Mouse (Mus musculus): ENCODE measurements around the gene Gm29427. TPM values are rescaled to one million over a fixed set of nuclear protein-coding genes. Genes with fewer than 3 reads are reported as not detected.
A peak's percentile ranks its signal among the peaks of the same experiment; 100 is the strongest.

The Gm29427 gene
- polyA plus RNA-seq, 1 experiment, result not detected

- H3K4me1 ChIP-seq (ENCODE audit: control insufficient read depth), result peaks cover 88% of the 10 kb centered on the region
- H3K4me3 ChIP-seq (replicated peaks), result no peak overlapping the region
- H3K36me3 ChIP-seq (ENCODE audit: control insufficient read depth), result peaks cover 75% of the 10 kb centered on the region
- TF ChIP-seq GATA1 (IDR thresholded peaks at IDR 0.05; ENCODE audit: low read length), result no peak
- TF ChIP-seq TAL1 (IDR thresholded peaks at IDR 0.05; ENCODE audit: low read length), result no peak
- H3K27me3 ChIP-seq (ENCODE audit: control insufficient read depth), result no peaks in the 10 kb centered on the region
- no peaks in the 10 kb centered on the region for H3K9me3 ChIP-seq (ENCODE audit: control insufficient read depth, low read length)
Measured at GRCm38 (mm10) chr1:130743775-130744174, 28.2 kb upstream of the Gm29427 start.

- no peaks in the 10 kb centered on the region for H3K27me3 ChIP-seq (ENCODE audit: control insufficient read depth)
- H3K9me3 ChIP-seq (ENCODE audit: control insufficient read depth, low read length), result no peaks in the 10 kb centered on the region
- peaks cover 90% of the 10 kb centered on the region for H3K36me3 ChIP-seq (ENCODE audit: control insufficient read depth)
- TF ChIP-seq TAL1 (IDR thresholded peaks at IDR 0.05; ENCODE audit: low read length), result no peak
- TF ChIP-seq GATA1 (IDR thresholded peaks at IDR 0.05; ENCODE audit: low read length), result no peak
- H3K4me1 ChIP-seq (ENCODE audit: control insufficient read depth), result peaks cover 100% of the 10 kb centered on the region
- peak overlapping the region; percentile 10 for H3K4me3 ChIP-seq (replicated peaks)
Measured at GRCm38 (mm10) chr1:130742201-130742600, 26.6 kb upstream of the Gm29427 start.

GRCm38 (mm10) chr1:130740781-130741720, 25.5 kb upstream of the Gm29427 start:
- Histone ChIP-seq H3K4me1 (ENCODE audit: control insufficient read depth) (peaks cover 100% of the 10 kb centered on the region), H3K4me3 (replicated peaks) (peak overlapping the region; percentile 74), H3K27me3 (ENCODE audit: control insufficient read depth) (no peaks in the 10 kb centered on the region), H3K9me3 (ENCODE audit: control insufficient read depth, low read length) (no peaks in the 10 kb centered on the region), H3K36me3 (ENCODE audit: control insufficient read depth) (peaks cover 99% of the 10 kb centered on the region)
- TF ChIP-seq TAL1 (IDR thresholded peaks at IDR 0.05; ENCODE audit: low read length) (peak; percentile 90), GATA1 (IDR thresholded peaks at IDR 0.05; ENCODE audit: low read length) (peak; percentile 99)

- Histone ChIP-seq H3K4me1 (ENCODE audit: control insufficient read depth) (peaks cover 100% of the 10 kb centered on the region), H3K27me3 (ENCODE audit: control insufficient read depth) (no peaks in the 10 kb centered on the region), H3K36me3 (ENCODE audit: control insufficient read depth) (peaks cover 99% of the 10 kb centered on the region), H3K4me3 (replicated peaks) (peak overlapping the region; percentile 74), H3K9me3 (ENCODE audit: control insufficient read depth, low read length) (no peaks in the 10 kb centered on the region)
- no peak for TF ChIP-seq TAL1 (IDR thresholded peaks at IDR 0.05; ENCODE audit: low read length)
- no peak for TF ChIP-seq GATA1 (IDR thresholded peaks at IDR 0.05; ENCODE audit: low read length)
Measured at GRCm38 (mm10) chr1:130740227-130740648, 24.6 kb upstream of the Gm29427 start.

- peaks cover 100% of the 10 kb centered on the region for H3K4me1 ChIP-seq (ENCODE audit: control insufficient read depth)
- peak overlapping the region; percentile 74 for H3K4me3 ChIP-seq (replicated peaks)
- TF ChIP-seq TAL1 (IDR thresholded peaks at IDR 0.05; ENCODE audit: low read length), result no peak
- no peak; the same call in 1 of the 2 replicates for TF ChIP-seq GATA1 (IDR thresholded peaks at IDR 0.05; ENCODE audit: low read length)
- peaks cover 99% of the 10 kb centered on the region for H3K36me3 ChIP-seq (ENCODE audit: control insufficient read depth)
- no peaks in the 10 kb centered on the region for H3K27me3 ChIP-seq (ENCODE audit: control insufficient read depth)
- no peaks in the 10 kb centered on the region for H3K9me3 ChIP-seq (ENCODE audit: control insufficient read depth, low read length)
Measured at GRCm38 (mm10) chr1:130739636-130740035, 24.0 kb upstream of the Gm29427 start.

GRCm38 (mm10) chr1:130738551-130739106, 23.0 kb upstream of the Gm29427 start:
- TF ChIP-seq GATA1 (IDR thresholded peaks at IDR 0.05; ENCODE audit: low read length) (no peak), TAL1 (IDR thresholded peaks at IDR 0.05; ENCODE audit: low read length) (no peak)
- Histone ChIP-seq H3K36me3 (ENCODE audit: control insufficient read depth) (peaks cover 99% of the 10 kb centered on the region), H3K4me1 (ENCODE audit: control insufficient read depth) (peaks cover 100% of the 10 kb centered on the region), H3K9me3 (ENCODE audit: control insufficient read depth, low read length) (no peaks in the 10 kb centered on the region), H3K27me3 (ENCODE audit: control insufficient read depth) (no peaks in the 10 kb centered on the region), H3K4me3 (replicated peaks) (peak overlapping the region; percentile 37)

- peak overlapping the region; percentile 37 for H3K4me3 ChIP-seq (replicated peaks)
- H3K4me1 ChIP-seq (ENCODE audit: control insufficient read depth), result peaks cover 100% of the 10 kb centered on the region
- TF ChIP-seq TAL1 (IDR thresholded peaks at IDR 0.05; ENCODE audit: low read length), result no peak
- no peak for TF ChIP-seq GATA1 (IDR thresholded peaks at IDR 0.05; ENCODE audit: low read length)
- no peaks in the 10 kb centered on the region for H3K27me3 ChIP-seq (ENCODE audit: control insufficient read depth)
- no peaks in the 10 kb centered on the region for H3K9me3 ChIP-seq (ENCODE audit: control insufficient read depth, low read length)
- peaks cover 97% of the 10 kb centered on the region for H3K36me3 ChIP-seq (ENCODE audit: control insufficient read depth)
Measured at GRCm38 (mm10) chr1:130737916-130738315, 22.3 kb upstream of the Gm29427 start.

- Histone ChIP-seq H3K36me3 (ENCODE audit: control insufficient read depth) (peaks cover 92% of the 10 kb centered on the region), H3K4me3 (replicated peaks) (peak overlapping the region; percentile 32), H3K27me3 (ENCODE audit: control insufficient read depth) (no peaks in the 10 kb centered on the region), H3K4me1 (ENCODE audit: control insufficient read depth) (peaks cover 99% of the 10 kb centered on the region), H3K9me3 (ENCODE audit: control insufficient read depth, low read length) (no peaks in the 10 kb centered on the region)
- TF ChIP-seq GATA1 (IDR thresholded peaks at IDR 0.05; ENCODE audit: low read length) (no peak), TAL1 (IDR thresholded peaks at IDR 0.05; ENCODE audit: low read length) (no peak)
Measured at GRCm38 (mm10) chr1:130737411-130737881, 21.8 kb upstream of the Gm29427 start.

- Histone ChIP-seq H3K4me1 (ENCODE audit: control insufficient read depth) (peaks cover 98% of the 10 kb centered on the region), H3K27me3 (ENCODE audit: control insufficient read depth) (no peaks in the 10 kb centered on the region), H3K9me3 (ENCODE audit: control insufficient read depth, low read length) (no peaks in the 10 kb centered on the region), H3K36me3 (ENCODE audit: control insufficient read depth) (peaks cover 73% of the 10 kb centered on the region), H3K4me3 (replicated peaks) (peak overlapping the region; percentile 70)
- no peak for TF ChIP-seq GATA1 (IDR thresholded peaks at IDR 0.05; ENCODE audit: low read length)
- no peak for TF ChIP-seq TAL1 (IDR thresholded peaks at IDR 0.05; ENCODE audit: low read length)
Measured at GRCm38 (mm10) chr1:130734852-130735251, 19.3 kb upstream of the Gm29427 start.

All from erythroblast, embryonic 14.5 days (primary cell).